Mouse (Mus musculus) erythroblast, embryonic 14.5 days (primary cell): ENCODE data around the gene Fancc.

ENCODE experiments used
- GATA1 ChIP-seq: IDR thresholded peaks from 2 replicates; pipeline ENCODE4 v1.6.1; 2012; ENCODE audit warnings: low read length, inconsistent platforms, mixed read lengths
- TAL1 ChIP-seq: IDR thresholded peaks from 3 replicates; pipeline ENCODE4 v1.6.1; 2012; ENCODE audit warnings: low read length, inconsistent platforms, mixed read lengths

GRCm38 (mm10) chr13:63239877-63240671 lies 257.0 kb downstream of the Fancc start:
- TF ChIP-seq GATA1: no peak
- TF ChIP-seq TAL1: no peak
